Mouse (Mus musculus) c-Kit-negative CD71-positive TER-119-positive erythroid progenitor cells, embryonic 14.5 days (primary cell): ENCODE data around the gene Sct.

ENCODE experiments used
- DNase-seq: peaks from one replicate; pipeline ENCODE4 v3.0.0-alpha.2; 2013; ENCODE audit warnings: low read depth, low spot score

Gene Sct

DNA sequence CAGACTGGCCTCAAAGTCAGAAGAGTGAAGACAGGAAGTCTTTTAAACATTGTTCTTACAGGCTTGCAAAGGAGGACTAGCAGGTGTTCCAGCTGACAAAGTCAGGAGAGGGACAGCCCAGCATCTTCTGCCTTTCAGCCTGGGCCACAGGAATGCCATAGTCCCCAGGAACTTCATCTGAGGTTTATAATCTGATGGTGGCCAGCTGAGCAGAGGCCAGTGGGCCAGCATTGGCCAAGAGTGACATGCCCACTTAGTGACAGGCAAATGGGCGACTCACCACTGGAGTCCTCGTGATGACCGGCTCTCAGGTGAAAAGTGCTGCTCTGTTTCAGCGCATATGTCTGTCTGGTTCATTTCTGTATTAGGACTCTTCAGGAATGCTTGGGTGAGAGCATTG, 48.4 kb downstream of the Sct start:
- no peak for DNase-seq

DNA sequence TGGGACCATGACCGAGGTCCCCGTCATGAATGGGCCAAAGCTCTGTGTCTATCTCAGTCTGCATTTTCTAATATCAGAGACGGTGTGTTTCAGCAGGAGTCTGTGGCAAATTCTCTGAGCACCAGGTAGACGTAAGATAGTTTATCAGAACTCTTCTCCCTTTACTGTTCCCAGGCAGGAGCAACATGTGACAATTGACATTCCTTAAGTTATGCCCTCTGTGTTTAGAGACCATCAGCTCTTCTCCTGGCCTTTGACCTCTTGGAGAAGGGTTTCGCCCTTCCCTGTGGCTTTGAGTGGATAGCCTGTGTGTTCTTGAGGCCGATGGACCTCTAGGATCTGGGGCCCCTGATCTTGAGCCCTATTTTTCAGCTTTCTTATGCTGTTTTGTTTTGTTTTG, 49.2 kb downstream of the Sct start:
- DNase-seq: no peak
